Mouse (Mus musculus) liver, adult 2 months (tissue): ENCODE measurements at regions not wholly inside any gene's neighbourhood (a gene's known extent, or its start where the extent isn't known, plus 50 kb on each side); places are given as distances from the start of the nearest gene placed in this dataset.

Experiments
- CTCF ChIP-seq: fragments of 200-500 bp; IDR thresholded peaks from 2 replicates; pipeline ENCODE4 v1.5.1; 2011; ENCODE audit warnings: low read depth, low read length, control low read depth
- POLR2A ChIP-seq: fragments of 200-500 bp; IDR thresholded peaks from 2 replicates; pipeline ENCODE4 v1.6.1; 2011; ENCODE audit warnings: low read length, control low read depth; ENCODE audit not compliant: insufficient read depth; ENCODE audit errors: extremely low read depth

- TF ChIP-seq CTCF (no peak), POLR2A (no peak)
These were observed 322.1 kb upstream of the Atp2b1 start for GRCm38 (mm10) chr10:98592154-98592553.
